Mouse (Mus musculus) lung, postnatal 0 days (tissue): Measurements from ENCODE around the gene Gria1. TPM values are rescaled to one million over a fixed set of nuclear protein-coding genes. Genes with fewer than 3 reads are reported as not detected.

ENCODE experiments used
- ATAC-seq: fragments of 200-750 bp; cut with Nextera tagmentation; 2 replicates; pipeline ENCODE4 v1.8.0; 2017; ENCODE audit warnings: moderate library complexity
- DNase-seq: peaks from one replicate; pipeline ENCODE4 v3.0.0-alpha.2; 2016; ENCODE audit warnings: low spot score
- H3K27ac ChIP-seq: fragments of 300-500 bp; sonication (generic); 2 replicates; pipeline ENCODE4 v1.5.1; 2014; ENCODE audit warnings: antibody characterized with exemption, mild to moderate bottlenecking, low read length, mixed read lengths
- H3K27me3 ChIP-seq: fragments of 300-500 bp; sonication (generic); replicated peaks from 2 replicates; pipeline ENCODE4 v1.6.1; 2014; ENCODE audit warnings: low read length, mixed read lengths; ENCODE audit not compliant: insufficient read depth
- H3K36me3 ChIP-seq: fragments of 300-500 bp; sonication (generic); 2 replicates; pipeline ENCODE4 v1.6.1; 2014; ENCODE audit warnings: low read length, mixed read lengths; ENCODE audit not compliant: insufficient read depth
- H3K4me1 ChIP-seq: fragments of 300-500 bp; sonication (generic); 2 replicates; pipeline ENCODE4 v1.6.1; 2014; ENCODE audit warnings: antibody characterized with exemption, low read depth, low read length, mixed read lengths; ENCODE audit not compliant: insufficient read depth
- H3K4me2 ChIP-seq: fragments of 300-500 bp; sonication (generic); replicated peaks from 2 replicates; pipeline ENCODE4 v1.6.1; 2014; ENCODE audit warnings: low read depth, mild to moderate bottlenecking, low read length, moderate library complexity, mixed read lengths
- H3K4me3 ChIP-seq: fragments of 300-500 bp; sonication (generic); 2 replicates; pipeline ENCODE4 v1.5.1; 2014; ENCODE audit warnings: low read depth, low read length
- H3K9ac ChIP-seq: fragments of 300-500 bp; sonication (generic); replicated peaks from 2 replicates; pipeline ENCODE4 v1.6.1; 2014; ENCODE audit warnings: low read depth, mild to moderate bottlenecking
- H3K9me3 ChIP-seq: fragments of 300-500 bp; sonication (generic); 2 replicates; pipeline ENCODE4 v1.6.1; 2016; ENCODE audit warnings: low read length, mixed read lengths
- CTCF ChIP-seq: IDR thresholded peaks from 2 replicates; pipeline ENCODE4 v1.5.1; 2016; ENCODE audit warnings: antibody characterized with exemption, mild to moderate bottlenecking
- EP300 ChIP-seq: IDR thresholded peaks from 2 replicates; pipeline ENCODE4 v1.6.1; 2016; ENCODE audit warnings: antibody characterized with exemption, mild to moderate bottlenecking, control low read depth
- WGBS: fragments of 180-500 bp; shearing (Covaris S2); extraction: QIAGEN DNeasy Blood & Tissue Kit; methylation state at CpG from one replicate; pipeline ENCODE4 v1.1.7; 2014; 5-methylcytosine and 5-hydroxymethylcytosine counted together
- polyA plus RNA-seq: library from polyadenylated mRNA; unstranded; fragments of >200 nt; fragmentation: Nextera tagmentation; extraction: Ambion mirVana; gene quantifications from 2 replicates; pipeline ENCODE4 v1.2.1, GENCODE M21; 2015

Gria1 gene
- polyA plus RNA-seq, 1 experiment from 2014 or later: 1.2 TPM

GRCm38 (mm10) chr11:57303602-57304001 lies 292.4 kb downstream of the Gria1 start:
- Histone ChIP-seq H3K36me3 (no peaks in the 10 kb centered on the region), H3K27ac (no peak overlapping the region), H3K9ac (no peak overlapping the region), H3K27me3 (no peaks in the 10 kb centered on the region), H3K4me2 (no peak overlapping the region), H3K4me3 (no peak overlapping the region), H3K4me1 (no peaks in the 10 kb centered on the region), H3K9me3 (no peaks in the 10 kb centered on the region)
- DNase-seq: no peak
- TF ChIP-seq CTCF (no peak), EP300 (no peak)
- ATAC-seq: no peak
- 95% methylated on average over 1 of the region's 1 CpGs for WGBS

- no peak overlapping the region for H3K9ac ChIP-seq
- no peaks in the 10 kb centered on the region for H3K27me3 ChIP-seq
- no peak for TF ChIP-seq CTCF
- no peak for TF ChIP-seq EP300
- 85% methylated on average over 2 of the region's 2 CpGs for WGBS
- no peak overlapping the region for H3K4me2 ChIP-seq
- H3K4me1 ChIP-seq: no peaks in the 10 kb centered on the region
- H3K36me3 ChIP-seq: no peaks in the 10 kb centered on the region
- no peaks in the 10 kb centered on the region for H3K9me3 ChIP-seq
- H3K27ac ChIP-seq: no peak overlapping the region
- DNase-seq: no peak
- no peak overlapping the region for H3K4me3 ChIP-seq
- ATAC-seq: no peak
These were observed 294.9 kb downstream of the Gria1 start for GRCm38 (mm10) chr11:57306116-57306515.

- Histone ChIP-seq H3K27ac (no peak overlapping the region), H3K9ac (no peak overlapping the region), H3K4me3 (no peak overlapping the region), H3K36me3 (no peaks in the 10 kb centered on the region), H3K4me1 (no peaks in the 10 kb centered on the region), H3K4me2 (no peak overlapping the region), H3K27me3 (no peaks in the 10 kb centered on the region), H3K9me3 (no peaks in the 10 kb centered on the region)
- ATAC-seq (no peak), DNase-seq (no peak)
- no peak for TF ChIP-seq CTCF
- TF ChIP-seq EP300: no peak
- 96% methylated on average over 1 of the region's 1 CpGs for WGBS
These were observed 295.7 kb downstream of the Gria1 start for GRCm38 (mm10) chr11:57306892-57307291.

- ATAC-seq: no peak
- TF ChIP-seq EP300: no peak
- TF ChIP-seq CTCF: no peak
- no peaks in the 10 kb centered on the region for H3K9me3 ChIP-seq
- no peak for DNase-seq
- H3K4me1 ChIP-seq: no peaks in the 10 kb centered on the region
- no peak overlapping the region for H3K9ac ChIP-seq
- H3K36me3 ChIP-seq: no peaks in the 10 kb centered on the region
- 67% methylated on average over 3 of the region's 3 CpGs for WGBS
- H3K27ac ChIP-seq: no peak overlapping the region
- no peaks in the 10 kb centered on the region for H3K27me3 ChIP-seq
- no peak overlapping the region for H3K4me3 ChIP-seq
- H3K4me2 ChIP-seq: no peak overlapping the region
These were observed 305.9 kb downstream of the Gria1 start for GRCm38 (mm10) chr11:57317063-57317462.

GRCm38 (mm10) chr11:57317478-57317877 lies 306.3 kb downstream of the Gria1 start:
- no peak overlapping the region for H3K9ac ChIP-seq
- H3K36me3 ChIP-seq: no peaks in the 10 kb centered on the region
- no peaks in the 10 kb centered on the region for H3K27me3 ChIP-seq
- no peak overlapping the region for H3K4me2 ChIP-seq
- 79% methylated on average over 13 of the region's 13 CpGs for WGBS
- ATAC-seq: no peak
- no peak overlapping the region for H3K4me3 ChIP-seq
- no peak for DNase-seq
- TF ChIP-seq EP300 (no peak), CTCF (no peak)
- H3K9me3 ChIP-seq: no peaks in the 10 kb centered on the region
- H3K4me1 ChIP-seq: no peaks in the 10 kb centered on the region
- no peak overlapping the region for H3K27ac ChIP-seq

- H3K4me1 ChIP-seq: no peaks in the 10 kb centered on the region
- ATAC-seq: no peak
- no peak overlapping the region for H3K4me2 ChIP-seq
- H3K36me3 ChIP-seq: no peaks in the 10 kb centered on the region
- H3K9ac ChIP-seq: no peak overlapping the region
- H3K27me3 ChIP-seq: no peaks in the 10 kb centered on the region
- DNase-seq: no peak
- no peak overlapping the region for H3K4me3 ChIP-seq
- H3K27ac ChIP-seq: no peak overlapping the region
- WGBS: 83% methylated on average over 3 of the region's 3 CpGs
- TF ChIP-seq EP300 (no peak), CTCF (no peak)
- no peaks in the 10 kb centered on the region for H3K9me3 ChIP-seq
These were observed 308.2 kb downstream of the Gria1 start for GRCm38 (mm10) chr11:57319374-57319773.

- H3K4me3 ChIP-seq: no peak overlapping the region
- H3K9me3 ChIP-seq: no peaks in the 10 kb centered on the region
- H3K27me3 ChIP-seq: no peaks in the 10 kb centered on the region
- H3K4me2 ChIP-seq: no peak overlapping the region
- H3K4me1 ChIP-seq: no peaks in the 10 kb centered on the region
- no peaks in the 10 kb centered on the region for H3K36me3 ChIP-seq
- WGBS: 71% methylated on average over 4 of the region's 4 CpGs
- H3K27ac ChIP-seq: no peak overlapping the region
- DNase-seq: no peak
- no peak for ATAC-seq
- H3K9ac ChIP-seq: no peak overlapping the region
- no peak for TF ChIP-seq EP300
- TF ChIP-seq CTCF: no peak
These were observed 312.9 kb downstream of the Gria1 start for GRCm38 (mm10) chr11:57324099-57324498.
